Mouse (Mus musculus) heart, embryonic 15.5 days (tissue): ENCODE measurements around the gene Ttbk1. TPM values are rescaled to one million over a fixed set of nuclear protein-coding genes. Genes with fewer than 3 reads are reported as not detected.
A peak's percentile ranks its signal among the peaks of the same experiment; 100 is the strongest.

ENCODE experiments used
- ATAC-seq: fragments of 200-750 bp; cut with Nextera tagmentation; replicated peaks from 2 replicates; pipeline ENCODE4 v1.8.0; 2017; ENCODE audit warnings: low read depth, moderate TSS enrichment; ENCODE audit not compliant: insufficient number of reproducible peaks, insufficient read depth, low FRiP score
- H3K27ac ChIP-seq: fragments of 300-500 bp; sonication (generic); 2 replicates; pipeline ENCODE4 v1.5.1; 2015; ENCODE audit warnings: mild to moderate bottlenecking, inconsistent platforms
- H3K27me3 ChIP-seq: fragments of 300-500 bp; sonication (generic); 2 replicates; pipeline ENCODE4 v1.6.1; 2015; ENCODE audit warnings: inconsistent platforms
- H3K36me3 ChIP-seq: fragments of 300-500 bp; sonication (generic); 2 replicates; pipeline ENCODE4 v1.6.1; 2015; ENCODE audit warnings: mild to moderate bottlenecking, inconsistent platforms
- H3K4me1 ChIP-seq: fragments of 300-500 bp; sonication (generic); replicated peaks from 2 replicates; pipeline ENCODE4 v1.6.1; 2015; ENCODE audit warnings: inconsistent platforms
- H3K4me2 ChIP-seq: fragments of 300-500 bp; sonication (generic); 2 replicates; pipeline ENCODE4 v1.6.1; 2015; ENCODE audit warnings: inconsistent platforms, mild to moderate bottlenecking, moderate library complexity
- H3K4me3 ChIP-seq: fragments of 300-500 bp; sonication (generic); 2 replicates; pipeline ENCODE4 v1.5.1; 2015; ENCODE audit warnings: mild to moderate bottlenecking, inconsistent platforms
- H3K9ac ChIP-seq: fragments of 300-500 bp; sonication (generic); 2 replicates; pipeline ENCODE4 v1.6.1; 2015; ENCODE audit warnings: mild to moderate bottlenecking, inconsistent platforms
- H3K9me3 ChIP-seq: fragments of 300-500 bp; sonication (generic); replicated peaks from 2 replicates; pipeline ENCODE4 v1.6.1; 2016; ENCODE audit warnings: inconsistent platforms
- WGBS: fragments of 180-500 bp; shearing (Covaris S2); methylation state at CpG from one replicate; pipeline ENCODE4 v1.1.7; 2015; ENCODE audit warnings: mixed read lengths; 5-methylcytosine and 5-hydroxymethylcytosine counted together
- polyA plus RNA-seq: library from polyadenylated mRNA; unstranded; fragments of >200 nt; fragmentation: Nextera tagmentation; extraction: Ambion mirVana; gene quantifications from 2 replicates; pipeline ENCODE4 v1.2.1, GENCODE M21; 2015

Ttbk1 gene
- polyA plus RNA-seq, 1 experiment from 2014 or later, result 0.05 TPM

GRCm38 (mm10) chr17:46452683-46453082, 34.8 kb downstream of the Ttbk1 start:
- WGBS, result 46% methylated on average over 5 of the region's 5 CpGs
- Histone ChIP-seq H3K27me3 (peaks cover 70% of the 10 kb centered on the region), H3K4me3 (no peak overlapping the region)

GRCm38 (mm10) chr17:46446264-46446663, 41.2 kb downstream of the Ttbk1 start:
- peaks cover 76% of the 10 kb centered on the region for H3K27me3 ChIP-seq
- ATAC-seq, result no peak

More at GRCm38 (mm10) chr17:46452683-46453082, 34.8 kb downstream of the Ttbk1 start:
- no peak for ATAC-seq
- no peaks in the 10 kb centered on the region for H3K36me3 ChIP-seq
- no peak overlapping the region for H3K9ac ChIP-seq
- H3K4me2 ChIP-seq, result no peak overlapping the region
- peaks cover 24% of the 10 kb centered on the region for H3K4me1 ChIP-seq
- no peak overlapping the region for H3K27ac ChIP-seq
- no peaks in the 10 kb centered on the region for H3K9me3 ChIP-seq

GRCm38 (mm10) chr17:46444839-46445579, 42.5 kb downstream of the Ttbk1 start:
- peak overlapping the region; percentile 48 for H3K4me3 ChIP-seq
- no peak; the same call in 1 of the 2 replicates for ATAC-seq
- 3% methylated on average over 50 of the region's 50 CpGs for WGBS
- peaks cover 82% of the 10 kb centered on the region for H3K27me3 ChIP-seq
- H3K27ac ChIP-seq, result no peak overlapping the region
- peak overlapping the region; percentile 50 for H3K9ac ChIP-seq
- H3K4me2 ChIP-seq, result peak overlapping the region; percentile 82
- H3K9me3 ChIP-seq, result no peaks in the 10 kb centered on the region
- H3K36me3 ChIP-seq, result no peaks in the 10 kb centered on the region
- peaks cover 15% of the 10 kb centered on the region for H3K4me1 ChIP-seq

More at GRCm38 (mm10) chr17:46446264-46446663, 41.2 kb downstream of the Ttbk1 start:
- Histone ChIP-seq H3K4me3 (no peak overlapping the region), H3K4me1 (peaks cover 15% of the 10 kb centered on the region), H3K27ac (no peak overlapping the region), H3K4me2 (no peak overlapping the region), H3K9ac (no peak overlapping the region), H3K36me3 (no peaks in the 10 kb centered on the region), H3K9me3 (no peaks in the 10 kb centered on the region)
- WGBS, result 88% methylated on average over 16 of the region's 16 CpGs

- H3K4me2 ChIP-seq, result no peak overlapping the region
- WGBS, result 93% methylated on average over 10 of the region's 10 CpGs
- H3K4me3 ChIP-seq, result no peak overlapping the region
- H3K27ac ChIP-seq, result no peak overlapping the region
- H3K27me3 ChIP-seq, result peaks cover 69% of the 10 kb centered on the region
- no peaks in the 10 kb centered on the region for H3K9me3 ChIP-seq
- H3K9ac ChIP-seq, result no peak overlapping the region
- no peaks in the 10 kb centered on the region for H3K36me3 ChIP-seq
- ATAC-seq, result no peak
- peaks cover 6% of the 10 kb centered on the region; the same call in 1 of the 2 replicates for H3K4me1 ChIP-seq
These were observed 48.3 kb downstream of the Ttbk1 start for GRCm38 (mm10) chr17:46439176-46439575.

- Histone ChIP-seq H3K27ac (no peak within 1 kb of the TSS), H3K4me1 (peaks cover 12% of the 10 kb centered on the region; the same call in 1 of the 2 replicates), H3K4me2 (no peak within 1 kb of the TSS), H3K9me3 (no peaks in the 10 kb centered on the region), H3K36me3 (no peaks in the 10 kb centered on the region), H3K9ac (no peak within 1 kb of the TSS), H3K4me3 (no peak within 1 kb of the TSS), H3K27me3 (peaks cover 65% of the 10 kb centered on the region)
- WGBS, result 81% methylated on average over 4 of the region's 4 CpGs
- no peak for ATAC-seq
These were observed 49.1 kb downstream of the Ttbk1 start, which contains the start of gene Slc22a7 for GRCm38 (mm10) chr17:46438298-46438873. Gene Slc22a7 (minus strand): TSS chr17:46438457.

- H3K4me1 ChIP-seq, result peaks cover 13% of the 10 kb centered on the region
- H3K9me3 ChIP-seq, result no peaks in the 10 kb centered on the region
- ATAC-seq, result peak; percentile 47
- H3K27me3 ChIP-seq, result peaks cover 50% of the 10 kb centered on the region
- no peak overlapping the region for H3K27ac ChIP-seq
- H3K9ac ChIP-seq, result no peak overlapping the region
- H3K4me2 ChIP-seq, result peak overlapping the region; percentile 34
- H3K4me3 ChIP-seq, result no peak overlapping the region
- no peaks in the 10 kb centered on the region for H3K36me3 ChIP-seq
- WGBS, result 23% methylated on average over 23 of the region's 23 CpGs
These were observed 50.7 kb downstream of the Ttbk1 start for GRCm38 (mm10) chr17:46436672-46437366.

- H3K27ac ChIP-seq, result no peak overlapping the region
- H3K4me3 ChIP-seq, result peak overlapping the region; percentile 22
- H3K36me3 ChIP-seq, result no peaks in the 10 kb centered on the region
- 0 out of 2 replicates have a peak, but pooled peaks have one; percentile 20 for ATAC-seq
- H3K27me3 ChIP-seq, result peaks cover 38% of the 10 kb centered on the region
- 10% methylated on average over 17 of the region's 17 CpGs for WGBS
- peaks cover 18% of the 10 kb centered on the region for H3K4me1 ChIP-seq
- H3K9ac ChIP-seq, result peak overlapping the region; percentile 17; the same call in 1 of the 2 replicates
- H3K4me2 ChIP-seq, result peak overlapping the region; percentile 53
- no peaks in the 10 kb centered on the region for H3K9me3 ChIP-seq
These were observed 53.8 kb downstream of the Ttbk1 start for GRCm38 (mm10) chr17:46433627-46434026.

GRCm38 (mm10) chr17:46428761-46429414, 58.6 kb downstream of the Ttbk1 start, which contains the start of gene Crip3:
Gene Crip3 (plus strand): TSS chr17:46428926.
- Histone ChIP-seq H3K4me3 (peak within 1 kb of the TSS; percentile 26), H3K36me3 (peaks cover 3% of the 10 kb centered on the region; the same call in 1 of the 2 replicates), H3K9ac (no peak within 1 kb of the TSS), H3K4me2 (peak within 1 kb of the TSS; percentile 52), H3K27ac (no peak within 1 kb of the TSS), H3K4me1 (peaks cover 17% of the 10 kb centered on the region), H3K9me3 (no peaks in the 10 kb centered on the region), H3K27me3 (peaks cover 4% of the 10 kb centered on the region)
- ATAC-seq, result no peak
- 16% methylated on average over 18 of the region's 18 CpGs for WGBS

GRCm38 (mm10) chr17:46426496-46426895, 61.0 kb downstream of the Ttbk1 start:
- no peak overlapping the region for H3K27ac ChIP-seq
- no peaks in the 10 kb centered on the region for H3K9me3 ChIP-seq
- no peak overlapping the region for H3K4me3 ChIP-seq
- no peak overlapping the region for H3K9ac ChIP-seq
- no peaks in the 10 kb centered on the region for H3K27me3 ChIP-seq
- no peak for ATAC-seq
- H3K4me1 ChIP-seq, result peaks cover 2% of the 10 kb centered on the region
- H3K36me3 ChIP-seq, result peaks cover 3% of the 10 kb centered on the region; the same call in 1 of the 2 replicates
- H3K4me2 ChIP-seq, result no peak overlapping the region

- no peak for ATAC-seq
- H3K9ac ChIP-seq, result no peak overlapping the region
- H3K9me3 ChIP-seq, result no peaks in the 10 kb centered on the region
- no peaks in the 10 kb centered on the region for H3K27me3 ChIP-seq
- H3K4me3 ChIP-seq, result no peak overlapping the region
- H3K4me2 ChIP-seq, result no peak overlapping the region
- no peaks in the 10 kb centered on the region for H3K36me3 ChIP-seq
- no peak overlapping the region for H3K27ac ChIP-seq
- H3K4me1 ChIP-seq, result 0 out of 2 replicates have a peak, but pooled peaks cover 3% of the 10 kb centered on the region
These were observed 67.8 kb downstream of the Ttbk1 start for GRCm38 (mm10) chr17:46419717-46420116.

- Histone ChIP-seq H3K4me1 (0 out of 2 replicates have a peak, but pooled peaks cover 3% of the 10 kb centered on the region), H3K27me3 (no peaks in the 10 kb centered on the region), H3K4me2 (no peak overlapping the region), H3K4me3 (no peak overlapping the region), H3K27ac (peak overlapping the region; percentile 27; the same call in 1 of the 2 replicates), H3K36me3 (no peaks in the 10 kb centered on the region), H3K9ac (no peak overlapping the region), H3K9me3 (no peaks in the 10 kb centered on the region)
- ATAC-seq, result no peak
- 67% methylated on average over 5 of the region's 5 CpGs for WGBS
These were observed 68.8 kb downstream of the Ttbk1 start for GRCm38 (mm10) chr17:46418628-46419027.
